Mouse (Mus musculus): ENCODE results near the gene Fam241a.

- TF ChIP-seq CTCF (IDR thresholded peaks at IDR 0.05; ENCODE audit: extremely low read depth, insufficient read depth, low read length) (no peak), POLR2A (IDR thresholded peaks at IDR 0.05; ENCODE audit: extremely low read depth, insufficient read depth, low read length) (no peak)
These were observed 27.9 kb downstream of the Fam241a start for GRCm38 (mm10) chr3:127868046-127868758.

All from cortical plate, adult 2 months (tissue).